Mouse (Mus musculus) CH12.LX (cell line): ENCODE measurements at regions not wholly inside any gene's neighbourhood (a gene's known extent, or its start where the extent isn't known, plus 50 kb on each side); places are given as distances from the start of the nearest gene placed in this dataset.

ENCODE experiments used
- DNase-seq: peaks from one replicate; pipeline ENCODE4 v3.0.0-alpha.2; 2013; ENCODE audit errors: extremely low read depth
- H3K27ac ChIP-seq: 2 replicates; pipeline ENCODE4 v1.5.1; 2012; ENCODE audit warnings: low read depth, mild to moderate bottlenecking, control low read depth, moderate library complexity; ENCODE audit not compliant: insufficient read depth
- H3K27me3 ChIP-seq: replicated peaks from 2 replicates; pipeline ENCODE3; 2012; ENCODE audit warnings: inconsistent platforms
- H3K36me3 ChIP-seq, 2 experiments: replicated peaks in 1 of 2; 2 replicates each; pipeline versions ENCODE3 to v1.6.1; 2012; ENCODE audit warnings: inconsistent platforms in 1 of 2, low read length in 1 of 2, mild to moderate bottlenecking in 1 of 2, mixed read lengths in 1 of 2, moderate library complexity in 1 of 2; ENCODE audit not compliant: control insufficient read depth in 1 of 2, insufficient read depth in 1 of 2
- H3K4me1 ChIP-seq, 2 experiments: 2 replicates each; pipeline ENCODE4 v1.6.1; 2012; ENCODE audit warnings: inconsistent platforms in 1 of 2, moderate library complexity in 1 of 2; ENCODE audit not compliant: insufficient read depth in 2 of 2, control insufficient read depth in 1 of 2
- H3K4me2 ChIP-seq: 2 replicates; pipeline ENCODE4 v1.6.1; 2012; ENCODE audit warnings: low read depth, mild to moderate bottlenecking, control low read depth; ENCODE audit not compliant: poor library complexity, insufficient read depth, severe bottlenecking
- H3K4me3 ChIP-seq, 3 experiments: fragments of 150-350 bp in 1 of 3; sonication (generic) in 1 of 3; replicated peaks in 1 of 3; 2 replicates each; pipeline versions ENCODE3 to v1.5.1; 2011 to 2012; ENCODE audit warnings: low read depth in 2 of 3, low read length in 2 of 3, mild to moderate bottlenecking in 2 of 3, moderate library complexity in 2 of 3, control low read depth in 1 of 3, improper control_type of control experiment in 1 of 3, inconsistent platforms in 1 of 3, mixed read lengths in 1 of 3; ENCODE audit not compliant: poor library complexity in 1 of 3
- H3K79me2 ChIP-seq: replicated peaks from 2 replicates; pipeline ENCODE4 v1.6.1; 2012; ENCODE audit warnings: mild to moderate bottlenecking, moderate library complexity; ENCODE audit not compliant: control insufficient read depth, poor library complexity, insufficient read depth, severe bottlenecking; ENCODE audit errors: extremely low read depth
- H3K9ac ChIP-seq: 2 replicates; pipeline ENCODE4 v1.6.1; 2012; ENCODE audit warnings: low read depth, mild to moderate bottlenecking, control low read depth, moderate library complexity; ENCODE audit not compliant: insufficient read depth
- H3K9me3 ChIP-seq: replicated peaks from 2 replicates; pipeline ENCODE3; 2012; ENCODE audit warnings: low read length, inconsistent platforms, mixed read lengths
- BHLHE40 ChIP-seq: IDR thresholded peaks from 2 replicates; pipeline ENCODE4 v1.6.1; 2011; ENCODE audit warnings: mild to moderate bottlenecking, low read depth, low read length, improper control_type of control experiment
- CHD1 ChIP-seq: IDR thresholded peaks from 2 replicates; pipeline ENCODE4 v1.6.1; 2012; ENCODE audit warnings: low read depth, low read length, improper control_type of control experiment, inconsistent platforms
- CHD2 ChIP-seq: IDR thresholded peaks from 2 replicates; pipeline ENCODE4 v1.6.1; 2011; ENCODE audit warnings: low read length, improper control_type of control experiment
- CTCF ChIP-seq, 2 experiments: IDR thresholded peaks in 1 of 2; conservative IDR thresholded peaks in 1 of 2; 2 replicates each; pipeline ENCODE4 v1.5.1; 2011 to 2012; ENCODE audit warnings: low read depth in 2 of 2, low read length in 2 of 2, improper control_type of control experiment in 1 of 2, inconsistent platforms in 1 of 2, mild to moderate bottlenecking in 1 of 2, moderate library complexity in 1 of 2
- ETS1 ChIP-seq: conservative IDR thresholded peaks from 2 replicates; pipeline ENCODE4 v1.6.1; 2012; ENCODE audit warnings: low read depth, mild to moderate bottlenecking, inconsistent platforms, low read length, improper control_type of control experiment, moderate library complexity
- GABPA ChIP-seq: IDR thresholded peaks from 2 replicates; pipeline ENCODE4 v1.6.1; 2012; ENCODE audit warnings: low read depth, low read length, improper control_type of control experiment, inconsistent platforms; ENCODE audit not compliant: insufficient replicate concordance
- HCFC1 ChIP-seq: IDR thresholded peaks from 2 replicates; pipeline ENCODE4 v1.6.1; 2012; ENCODE audit warnings: low read depth, mild to moderate bottlenecking, inconsistent platforms, low read length, improper control_type of control experiment
- JUN ChIP-seq: IDR thresholded peaks from 2 replicates; pipeline ENCODE4 v1.6.1; 2011; ENCODE audit warnings: low read depth, mild to moderate bottlenecking, low read length, improper control_type of control experiment, moderate library complexity; ENCODE audit not compliant: insufficient read depth
- JUND ChIP-seq: conservative IDR thresholded peaks from 2 replicates; pipeline ENCODE4 v1.6.1; 2011; ENCODE audit warnings: low read depth, low read length, improper control_type of control experiment
- KAT2A ChIP-seq: IDR thresholded peaks from 2 replicates; pipeline ENCODE4 v1.6.1; 2012; ENCODE audit warnings: low read length, improper control_type of control experiment, inconsistent platforms; ENCODE audit not compliant: insufficient replicate concordance
- MEF2A ChIP-seq: IDR thresholded peaks from 2 replicates; pipeline ENCODE4 v1.6.1; 2014; ENCODE audit warnings: low read depth, mild to moderate bottlenecking, inconsistent platforms, low read length, improper control_type of control experiment, borderline replicate concordance
- NELFE ChIP-seq: IDR thresholded peaks from 2 replicates; pipeline ENCODE4 v1.6.1; 2011; ENCODE audit warnings: low read depth, low read length, improper control_type of control experiment
- NRF1 ChIP-seq: IDR thresholded peaks from 2 replicates; pipeline ENCODE4 v1.6.1; 2014; ENCODE audit warnings: low read depth, mild to moderate bottlenecking, inconsistent platforms, low read length, improper control_type of control experiment, moderate library complexity
- PAX5 ChIP-seq: IDR thresholded peaks from 2 replicates; pipeline ENCODE4 v1.6.1; 2012; ENCODE audit warnings: low read length, inconsistent platforms, mixed read lengths
- POLR2A ChIP-seq: IDR thresholded peaks from 2 replicates; pipeline ENCODE4 v1.6.1; 2011; ENCODE audit warnings: low read depth, mild to moderate bottlenecking, improper control_type of control experiment, low read length
- SIN3A ChIP-seq: IDR thresholded peaks from 2 replicates; pipeline ENCODE4 v1.6.1; 2012; ENCODE audit warnings: low read length, improper control_type of control experiment, inconsistent platforms
- SMC3 ChIP-seq: IDR thresholded peaks from 2 replicates; pipeline ENCODE4 v1.6.1; 2011; ENCODE audit warnings: low read depth, low read length, improper control_type of control experiment
- UBTF ChIP-seq: IDR thresholded peaks from 2 replicates; pipeline ENCODE4 v1.6.1; 2012; ENCODE audit warnings: low read depth, mild to moderate bottlenecking, inconsistent platforms, low read length, improper control_type of control experiment, moderate library complexity
- USF2 ChIP-seq: conservative IDR thresholded peaks from 2 replicates; pipeline ENCODE4 v1.6.1; 2011; ENCODE audit warnings: low read depth, low read length, improper control_type of control experiment
- ZC3H11A ChIP-seq: IDR thresholded peaks from 2 replicates; pipeline ENCODE4 v1.6.1; 2012; ENCODE audit warnings: low read depth, mild to moderate bottlenecking, inconsistent platforms, low read length, improper control_type of control experiment
- ZKSCAN1 ChIP-seq: IDR thresholded peaks from 2 replicates; pipeline ENCODE4 v1.6.1; 2012; ENCODE audit warnings: low read depth, inconsistent platforms, low read length, improper control_type of control experiment, borderline replicate concordance
- ZMIZ1 ChIP-seq: IDR thresholded peaks from 2 replicates; pipeline ENCODE4 v1.6.1; 2012; ENCODE audit warnings: low read depth, mild to moderate bottlenecking, inconsistent platforms, low read length, improper control_type of control experiment
- ZNF384 ChIP-seq: IDR thresholded peaks from 2 replicates; pipeline ENCODE4 v1.6.1; 2012; ENCODE audit warnings: low read depth, low read length, improper control_type of control experiment, inconsistent platforms
- dilution Hi-C: fragments of 300-500 bp; cut with MboI; formaldehyde crosslinking; loops from 2 replicates; pipeline ENCODE4 v1.14.3; 2020; ENCODE audit warnings: low sequenced_read_pairs; ENCODE audit not compliant: extremely low pct_unique_long_range_greater_than_20kb, extremely low pct_ligation_motif_present
- in situ Hi-C: fragments of 300-500 bp; cut with MboI; formaldehyde crosslinking; loops from 3 replicates; pipeline ENCODE4 v1.14.3; 2019; ENCODE audit warnings: low sequenced_read_pairs, low pct_ligation_motif_present, low pct_unique_long_range_greater_than_20kb, mixed read lengths

DNA sequence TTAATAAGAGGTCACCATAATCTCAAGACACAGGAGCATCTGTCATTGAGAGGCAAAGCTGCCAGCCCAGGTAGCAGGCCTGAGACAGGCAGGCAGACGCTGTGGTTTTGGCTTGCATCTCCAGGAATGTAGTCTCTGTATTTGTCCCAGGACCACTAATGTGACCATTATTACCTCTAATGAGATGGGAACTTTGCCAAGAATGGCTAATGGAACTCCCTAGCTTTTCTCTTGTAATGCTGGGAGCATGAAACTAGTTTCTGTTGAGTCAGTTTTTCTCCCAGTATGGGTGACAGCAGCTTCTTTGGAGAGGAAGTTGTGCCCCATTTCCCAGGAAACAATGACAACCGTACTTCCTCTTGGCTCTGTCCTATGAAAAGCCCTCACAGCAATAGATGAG is 178.5 kb downstream of the Abcc12 start:
- H3K36me3 ChIP-seq = no peaks in the 10 kb centered on the region
- H3K4me3 ChIP-seq = no peak overlapping the region
- no peaks in the 10 kb centered on the region for H3K9me3 ChIP-seq
- H3K79me2 ChIP-seq = no peaks in the 10 kb centered on the region
- no peak overlapping the region for H3K27ac ChIP-seq
- no peak for TF ChIP-seq CHD2
- no peak for TF ChIP-seq JUND
- TF ChIP-seq BHLHE40 = no peak
- no peak for TF ChIP-seq NELFE
- TF ChIP-seq PAX5 = no peak
- no peak for TF ChIP-seq ZNF384
- no peak for TF ChIP-seq JUN
- TF ChIP-seq ZMIZ1 = no peak
- TF ChIP-seq HCFC1 = no peak
- TF ChIP-seq NRF1 = no peak
- no peak for TF ChIP-seq SMC3
- TF ChIP-seq CHD1 = no peak
- no peak for TF ChIP-seq CTCF (conservative IDR thresholded peaks at IDR 0.05 in 1 of 2, IDR thresholded peaks at IDR 0.05 in 1 of 2; ENCODE audit: low read depth in 2 of 2, low read length in 2 of 2)
- TF ChIP-seq UBTF = no peak
- H3K4me1 ChIP-seq = no peaks in the 10 kb centered on the region
- no peak overlapping the region for H3K9ac ChIP-seq
- no peak for DNase-seq
- in situ Hi-C loops (no loop called here), dilution Hi-C loops (no loop called here)
- H3K27me3 ChIP-seq = no peaks in the 10 kb centered on the region
- H3K4me2 ChIP-seq = no peak overlapping the region

DNA sequence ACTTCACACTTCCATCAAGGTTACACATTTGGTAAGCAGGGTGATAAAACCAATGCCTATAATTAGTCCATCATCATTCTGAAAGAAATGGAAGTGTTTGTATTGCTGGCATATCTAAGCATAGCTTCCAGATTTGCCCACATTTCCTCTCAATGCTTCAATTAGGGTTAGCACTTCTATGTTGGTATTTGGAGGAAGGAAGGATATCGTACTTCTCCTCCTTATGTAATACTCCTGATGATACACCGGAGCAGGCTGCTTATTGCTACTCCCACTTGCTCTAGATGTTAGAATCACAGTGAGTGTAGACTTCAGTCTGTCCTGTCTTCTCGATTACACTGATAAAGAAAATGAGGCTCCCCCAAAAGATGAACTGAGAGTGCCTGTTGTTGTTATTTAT is 185.4 kb downstream of the Abcc12 start:
- Histone ChIP-seq H3K79me2 (no peaks in the 10 kb centered on the region), H3K27ac (no peak overlapping the region), H3K4me1 (no peaks in the 10 kb centered on the region), H3K9ac (no peak overlapping the region), H3K4me3 (no peak overlapping the region), H3K36me3 (no peaks in the 10 kb centered on the region), H3K27me3 (no peaks in the 10 kb centered on the region), H3K9me3 (no peaks in the 10 kb centered on the region), H3K4me2 (no peak overlapping the region)
- TF ChIP-seq CHD1 = no peak
- no peak for TF ChIP-seq JUND
- TF ChIP-seq NRF1 = no peak
- no peak for TF ChIP-seq JUN
- TF ChIP-seq CTCF (conservative IDR thresholded peaks at IDR 0.05 in 1 of 2, IDR thresholded peaks at IDR 0.05 in 1 of 2; ENCODE audit: low read depth in 2 of 2, low read length in 2 of 2) = no peak
- TF ChIP-seq ETS1 = no peak
- no peak for TF ChIP-seq POLR2A
- no peak for TF ChIP-seq ZC3H11A
- TF ChIP-seq MEF2A = no peak
- TF ChIP-seq CHD2 = no peak
- no peak for TF ChIP-seq KAT2A
- TF ChIP-seq USF2 = no peak
- TF ChIP-seq UBTF = no peak
- TF ChIP-seq ZKSCAN1 = no peak
- TF ChIP-seq SIN3A = no peak
- TF ChIP-seq GABPA = no peak
- in situ Hi-C loops = no loop called here
- no peak for DNase-seq
- dilution Hi-C loops = no loop called here
